Mouse (Mus musculus) c-Kit-positive CD71-negative TER-119-negative erythroid progenitor cells, embryonic 14.5 days (primary cell): ENCODE measurements around the gene Rasl10a.

Source experiments
- DNase-seq: peaks from one replicate; pipeline ENCODE4 v3.0.0-alpha.2; 2013; ENCODE audit warnings: low read depth

Gene Rasl10a

GRCm38 (mm10) chr11:5057856-5058641 lies at the start of gene Rasl10a:
Rasl10a (plus strand) TSS chr11:5058128.
- DNase-seq = no peak

- no peak for DNase-seq
Observed at GRCm38 (mm10) chr11:5008867-5009266, 49.1 kb upstream of the Rasl10a start.

GRCm38 (mm10) chr11:5009354-5010074 lies 48.4 kb upstream of the Rasl10a start:
- no peak for DNase-seq

GRCm38 (mm10) chr11:5010205-5010604 lies 47.7 kb upstream of the Rasl10a start:
- DNase-seq = no peak

GRCm38 (mm10) chr11:5011480-5011879 lies 46.4 kb upstream of the Rasl10a start:
- no peak for DNase-seq

GRCm38 (mm10) chr11:5012213-5012715 lies 45.7 kb upstream of the Rasl10a start:
- no peak for DNase-seq

GRCm38 (mm10) chr11:5015720-5016119 lies 42.2 kb upstream of the Rasl10a start:
- no peak for DNase-seq

GRCm38 (mm10) chr11:5016286-5016685 lies 41.6 kb upstream of the Rasl10a start:
- DNase-seq = no peak

- DNase-seq = no peak
Observed at GRCm38 (mm10) chr11:5017506-5017905, 40.4 kb upstream of the Rasl10a start.

GRCm38 (mm10) chr11:5025108-5025507 lies 32.8 kb upstream of the Rasl10a start:
- no peak for DNase-seq

GRCm38 (mm10) chr11:5028228-5028627 lies 29.7 kb upstream of the Rasl10a start:
- DNase-seq = no peak

GRCm38 (mm10) chr11:5032706-5033105 lies 25.2 kb upstream of the Rasl10a start:
- DNase-seq = no peak

GRCm38 (mm10) chr11:5033136-5033535 lies 24.8 kb upstream of the Rasl10a start:
- no peak for DNase-seq

- DNase-seq = no peak
Observed at GRCm38 (mm10) chr11:5035421-5035820, 22.5 kb upstream of the Rasl10a start.

- DNase-seq = no peak
Observed at GRCm38 (mm10) chr11:5037146-5037854, 20.6 kb upstream of the Rasl10a start.

- DNase-seq = no peak
Observed at GRCm38 (mm10) chr11:5040585-5040984, 17.3 kb upstream of the Rasl10a start.

- no peak for DNase-seq
Observed at GRCm38 (mm10) chr11:5041144-5041780, 16.7 kb upstream of the Rasl10a start.

GRCm38 (mm10) chr11:5042645-5043381 lies 15.1 kb upstream of the Rasl10a start:
- DNase-seq = no peak

GRCm38 (mm10) chr11:5046321-5046926 lies 11.5 kb upstream of the Rasl10a start:
- no peak for DNase-seq

- no peak for DNase-seq
Observed at GRCm38 (mm10) chr11:5051629-5052028, 6.3 kb upstream of the Rasl10a start.
